In genomic region chr16:78322140-78322539, GRCm38 (mm10) we compare ENCODE assay signal across 12 mouse cellular contexts. TPM values are rescaled to one million over a fixed set of nuclear protein-coding genes. Genes with fewer than 3 reads are reported as not detected.
DNase-seq lines count a peak whose midpoint lies in the region; ATAC-seq and TF ChIP-seq lines count a peak whose summit lies in the region.
"Had no signal": no experiment of that assay in that cellular context is flagged by ENCODE, and none has a peak within 500 bp of the region (broad histone marks: within the 10 kb centered on the region; RNA-seq: fewer than 3 reads in every experiment).

No protein-coding gene starts in this region.

- no peaks in the 10 kb centered on the region; the same call in 1 of the 2 replicates for H3K36me3 ChIP-seq in forebrain, embryonic 11.5 days (ENCODE audit: control insufficient read depth, insufficient read depth, low read length)
- peaks cover 13% of the 10 kb centered on the region for H3K36me3 ChIP-seq in midbrain, embryonic 15.5 days (replicated peaks)
- no peaks in the 10 kb centered on the region for H3K36me3 ChIP-seq in thymus, adult 2 months (ENCODE audit: control insufficient read depth, insufficient read depth, low read length)
- H3K36me3 ChIP-seq: liver, embryonic 12.5 days had no signal

- no peak overlapping the region for H3K4me3 ChIP-seq in forebrain, embryonic 11.5 days (ENCODE audit: low read depth, low read length)
- no peak overlapping the region for H3K4me3 ChIP-seq in midbrain, embryonic 15.5 days
- H3K4me3 ChIP-seq in thymus, adult 2 months (ENCODE audit: control insufficient read depth, insufficient read depth, low read length) = no peak overlapping the region
- H3K4me3 ChIP-seq: liver, embryonic 12.5 days had no signal

- H3K9ac ChIP-seq in forebrain, embryonic 11.5 days (ENCODE audit: low read length) = no peak overlapping the region
- H3K9ac ChIP-seq in midbrain, embryonic 15.5 days = no peak overlapping the region
- H3K9ac ChIP-seq: liver, embryonic 12.5 days had no signal

- no peak for TF ChIP-seq CTCF in thymus, adult 2 months (IDR thresholded peaks at IDR 0.05; ENCODE audit: borderline replicate concordance, control insufficient read depth, extremely low read depth, insufficient read depth, low read length, poor library complexity)

- peak; percentile 45 to 46 for DNase-seq in left cerebral cortex, adult 9 months (ENCODE audit: low spot score in 2 of 2)
- DNase-seq in left cerebral cortex, postnatal 4 days = no peak
- no peak for DNase-seq in forebrain, embryonic 11.5 days (ENCODE audit: low spot score)
- peak; percentile 48 to 49 for DNase-seq in frontal cortex, adult 2 months (ENCODE audit: extremely low spot score in 1 of 2, low spot score in 1 of 2)
- no peak for DNase-seq in adrenal gland, adult 18-20 months (ENCODE audit: low spot score in 2 of 2)
- no peak for DNase-seq in lung, postnatal 25 days (ENCODE audit: low spot score)
- DNase-seq in thymus, adult 2 months = no peak
- DNase-seq: kidney, postnatal 25 days; thymus, postnatal 4 days had no signal

- 0 out of 2 replicates have a peak overlapping the region, but pooled peaks have one; percentile 25 for H3K27ac ChIP-seq in forebrain, embryonic 11.5 days (ENCODE audit: low read depth, low read length)
- H3K27ac ChIP-seq in midbrain, embryonic 15.5 days = peak overlapping the region; percentile 60
- H3K27ac ChIP-seq in thymus, adult 2 months (ENCODE audit: control insufficient read depth, insufficient read depth, low read length) = no peak overlapping the region
- H3K27ac ChIP-seq: liver, embryonic 12.5 days; macrophage had no signal

- H3K4me2 ChIP-seq in forebrain, embryonic 11.5 days (ENCODE audit: low read depth, low read length, severe bottlenecking) = peak overlapping the region; percentile 22; the same call in 1 of the 2 replicates
- H3K4me2 ChIP-seq in midbrain, embryonic 15.5 days = peak overlapping the region; percentile 32
- H3K4me2 ChIP-seq: liver, embryonic 12.5 days had no signal

- intact Hi-C loops in left cerebral cortex, postnatal 4 days (cut with DNase I) = no loop called here

- 30% methylated on average over 7 of the region's 7 CpGs for WGBS in forebrain, embryonic 11.5 days
- 6% methylated on average over 7 of the region's 7 CpGs for WGBS in midbrain, embryonic 15.5 days
- WGBS in thymus, adult 2 months = 83% methylated on average over 7 of the region's 7 CpGs

- H3K27me3 ChIP-seq in forebrain, embryonic 11.5 days (ENCODE audit: control insufficient read depth, insufficient read depth, low read length) = no peaks in the 10 kb centered on the region
- no peaks in the 10 kb centered on the region for H3K27me3 ChIP-seq in midbrain, embryonic 15.5 days (replicated peaks)
- no peaks in the 10 kb centered on the region for H3K27me3 ChIP-seq in thymus, adult 2 months (ENCODE audit: control insufficient read depth, insufficient read depth, low read length)
- H3K27me3 ChIP-seq: liver, embryonic 12.5 days had no signal

- H3K4me1 ChIP-seq in forebrain, embryonic 11.5 days (replicated peaks; ENCODE audit: control insufficient read depth, insufficient read depth, low read length) = peaks cover 19% of the 10 kb centered on the region; the same call in 1 of the 2 replicates
- H3K4me1 ChIP-seq in midbrain, embryonic 15.5 days = peaks cover 25% of the 10 kb centered on the region
- H3K4me1 ChIP-seq in thymus, adult 2 months (replicated peaks; ENCODE audit: control insufficient read depth, insufficient read depth, low read length) = no peaks in the 10 kb centered on the region
- H3K4me1 ChIP-seq: liver, embryonic 12.5 days had no signal

- no peak for TF ChIP-seq POLR2A in thymus, adult 2 months (IDR thresholded peaks at IDR 0.05; ENCODE audit: control insufficient read depth, extremely low read depth, insufficient read depth, low read length, poor library complexity)

- ATAC-seq in forebrain, embryonic 11.5 days (replicated peaks; ENCODE audit: low FRiP score) = peak; percentile 32; the same call in 1 of the 2 replicates
- peak; percentile 65 for ATAC-seq in midbrain, embryonic 15.5 days (replicated peaks)
- ATAC-seq: liver, embryonic 12.5 days had no signal

- no peaks in the 10 kb centered on the region for H3K9me3 ChIP-seq in forebrain, embryonic 11.5 days (ENCODE audit: control insufficient read depth, low read length)
- no peaks in the 10 kb centered on the region for H3K9me3 ChIP-seq in midbrain, embryonic 15.5 days
- H3K9me3 ChIP-seq: liver, embryonic 12.5 days had no signal

RNA-seq across cellular contexts. Expression of gene Cxadr, which starts 20.9 kb away (rescaled TPM):
- 100 to 1,000 TPM; 293 to 303 TPM for total RNA-seq in left cerebral cortex, postnatal 4 days (2021)
- 57.1 and 63.4 TPM in 2 replicates for polyA plus RNA-seq in forebrain, embryonic 11.5 days (2014; fragmentation: Nextera tagmentation; extraction: Ambion mirVana)
- 19.7 and 23.9 TPM in 2 replicates for polyA plus RNA-seq in frontal cortex, adult 2 months (2012; rRNA removed)
- polyA plus RNA-seq in midbrain, embryonic 15.5 days (2015; fragmentation: Nextera tagmentation; extraction: Ambion mirVana) = 169 and 181 TPM in 2 replicates
- total RNA-seq in adrenal gland, adult 18-20 months (2021) = 10 to 100 TPM; 10.8 to 17.3 TPM
- 2.8 and 4.5 TPM in 2 replicates for polyA plus RNA-seq in thymus, adult 2 months (2012; rRNA removed)
- polyA plus RNA-seq: macrophage had no signal

RNA-seq across cellular contexts. Expression of gene Btg3, which starts 54.9 kb away (rescaled TPM):
- total RNA-seq in left cerebral cortex, postnatal 4 days (2021) = 1 to 10 TPM; 3.5 to 5.4 TPM
- 51.2 and 57.7 TPM in 2 replicates for polyA plus RNA-seq in forebrain, embryonic 11.5 days (2014; fragmentation: Nextera tagmentation; extraction: Ambion mirVana)
- 8.9 and 12.9 TPM in 2 replicates for polyA plus RNA-seq in frontal cortex, adult 2 months (2012; rRNA removed)
- polyA plus RNA-seq in midbrain, embryonic 15.5 days (2015; fragmentation: Nextera tagmentation; extraction: Ambion mirVana) = 17.6 and 18.3 TPM in 2 replicates
- 10 to 100 TPM; 32.0 to 47.9 TPM for total RNA-seq in adrenal gland, adult 18-20 months (2021)
- polyA plus RNA-seq in thymus, adult 2 months (2012; rRNA removed) = 2.8 and 3.5 TPM in 2 replicates

Comparison
In these comparisons a context has a peak if more than half of its experiments do, and no peak if none do; other contexts are left out.
1. DNase-seq: peak in left cerebral cortex, adult 9 months (2 of 2) and frontal cortex, adult 2 months (2 of 2); none in left cerebral cortex, postnatal 4 days (single experiment), forebrain, embryonic 11.5 days (single experiment), adrenal gland, adult 18-20 months (0 of 2), lung, postnatal 25 days (single experiment) and thymus, adult 2 months (single experiment).